8 mouse cellular contexts compared by ENCODE assay signal in genomic region chr2:164805332-164805718, GRCm38 (mm10). TPM values are rescaled to one million over a fixed set of nuclear protein-coding genes. Genes with fewer than 3 reads are reported as not detected.
A peak's percentile ranks its signal among the peaks of the same experiment; 100 is the strongest.
DNase-seq lines count a peak whose midpoint lies in the region; ATAC-seq and TF ChIP-seq lines count a peak whose summit lies in the region.

No protein-coding gene starts in this region.

- peak overlapping the region; percentile 68 for H3K9ac ChIP-seq in heart, adult 2 months (ENCODE audit: low read depth, low read length)
- H3K9ac ChIP-seq in ES-Bruce4 (ENCODE audit: low read depth, poor library complexity, severe bottlenecking): peak overlapping the region; percentile 60

- no peak for TF ChIP-seq POLR2A in heart, adult 2 months (IDR thresholded peaks at IDR 0.05; ENCODE audit: insufficient read depth, low read depth, low read length)
- TF ChIP-seq POLR2A in ES-Bruce4 (IDR thresholded peaks at IDR 0.05; ENCODE audit: insufficient read depth, low read length): no peak

- TF ChIP-seq EP300 in heart, adult 2 months (IDR thresholded peaks at IDR 0.05; ENCODE audit: insufficient read depth, low read depth, low read length): no peak
- TF ChIP-seq EP300 in ES-Bruce4 (IDR thresholded peaks at IDR 0.05; ENCODE audit: insufficient read depth, low read depth, low read length): no peak

- H3K27me3 ChIP-seq in heart, adult 2 months (ENCODE audit: control insufficient read depth, insufficient read depth, low read length): no peaks in the 10 kb centered on the region
- H3K27me3 ChIP-seq in ES-Bruce4 (ENCODE audit: control insufficient read depth, insufficient read depth, low read length, poor library complexity, severe bottlenecking): no peaks in the 10 kb centered on the region

- intact Hi-C loops in heart, adult 2 months (cut with DNase I): loop anchor here (2.0 kb wide), 1 partner anchor 17 kb away; the partner anchor contains the start of gene Zswim1

- H3K79me2 ChIP-seq in heart, adult 2 months (replicated peaks; ENCODE audit: control insufficient read depth, insufficient read depth, low read length): peaks cover 1% of the 10 kb centered on the region; the same call in 1 of the 2 replicates
- H3K79me2 ChIP-seq in macrophage (ENCODE audit: inconsistent target): peaks cover 68% of the 10 kb centered on the region

- peak overlapping the region; percentile 66 for H3K4me3 ChIP-seq in heart, adult 2 months
- H3K4me3 ChIP-seq in ES-Bruce4 (ENCODE audit: low read depth, low read length) (peak overlapping the region; percentile 79), macrophage (ENCODE audit: inconsistent target) (peak overlapping the region; percentile 91)

- H3K36me3 ChIP-seq in heart, adult 2 months (ENCODE audit: control insufficient read depth, insufficient read depth, low read length): no peaks in the 10 kb centered on the region
- H3K36me3 ChIP-seq in ES-Bruce4 (ENCODE audit: control insufficient read depth, insufficient read depth, low read length, poor library complexity, severe bottlenecking) (no peaks in the 10 kb centered on the region), macrophage (ENCODE audit: inconsistent target) (peaks cover 11% of the 10 kb centered on the region; the same call in 1 of the 2 replicates)

- no peak for TF ChIP-seq CTCF in heart, adult 2 months (IDR thresholded peaks at IDR 0.05)
- TF ChIP-seq CTCF in ES-Bruce4 (IDR thresholded peaks at IDR 0.05; ENCODE audit: low read depth, low read length): no peak

- ATAC-seq in granulocyte monocyte progenitor cell, adult 5-6 weeks (replicated peaks; ENCODE audit: poor library complexity, severe bottlenecking): peak; percentile 38

- WGBS in heart, adult 2 months: 3% methylated on average over 21 of the region's 21 CpGs
- WGBS in macrophage (ENCODE audit: missing documents): 2% methylated on average over 21 of the region's 21 CpGs

- H3K9me3 ChIP-seq in ES-Bruce4 (replicated peaks; ENCODE audit: control insufficient read depth, insufficient read depth, low read length, poor library complexity, severe bottlenecking): no peaks in the 10 kb centered on the region

- peaks cover 3% of the 10 kb centered on the region for H3K4me1 ChIP-seq in heart, adult 2 months (ENCODE audit: control insufficient read depth, insufficient read depth, low read length)
- H3K4me1 ChIP-seq in ES-Bruce4 (ENCODE audit: control insufficient read depth, insufficient read depth, low read length): peaks cover 5% of the 10 kb centered on the region

- H3K27ac ChIP-seq in heart, adult 2 months: peak overlapping the region; percentile 94
- peak overlapping the region; percentile 68 for H3K27ac ChIP-seq in ES-Bruce4 (ENCODE audit: insufficient read depth, low read length)
- peak overlapping the region; percentile 85 for H3K27ac ChIP-seq in macrophage

- DNase-seq in heart, adult 2 months: no peak
- DNase-seq in heart, adult 8-10 months (ENCODE audit: low spot score): no peak
- DNase-seq in retina, embryonic 14.5 days (ENCODE audit: low spot score): no peak
- no peak for DNase-seq in yolk sac, embryonic 10.5 days (ENCODE audit: low spot score)
- DNase-seq in gastrocnemius, postnatal 10 days: no peak

RNA-seq across cellular contexts. Expression of gene Zswim3, which starts 0.4 kb away (rescaled TPM):
- total RNA-seq in heart, adult 2 months (2021): 1 to 10 TPM; 1.7 to 2.1 TPM
- 2.1 and 2.8 TPM in 2 replicates for polyA plus RNA-seq in heart, adult 2 months (2012; rRNA removed)
- 1 to 10 TPM; 2.2 to 2.7 (median 2.5) TPM for total RNA-seq in heart, adult 8-10 months (2022)
- polyA plus RNA-seq in ES-Bruce4 (2011; ENCODE audit: insufficient read depth, insufficient read length, low read depth, missing spikeins): 10.7 and 12.1 TPM in 2 replicates
- total RNA-seq in granulocyte monocyte progenitor cell, adult 5-6 weeks (2014; fragmentation: Nextera tagmentation): 2.7 and 4.1 TPM in 2 replicates
- 1.8 and 2.0 TPM in 2 replicates for total RNA-seq in granulocyte monocyte progenitor cell, adult 5-6 weeks (2017)
- 1 to 10 TPM in 22 of 26 experiments, under 1 TPM in 4; 0.50 to 7.0 (median 3.2) TPM for total RNA-seq in macrophage (2018; cell fraction: chromatin; rRNA removed)
- total RNA-seq in macrophage (2018; cell fraction: cytosol; rRNA removed): 1 to 10 TPM in 22 of 26 experiments, under 1 TPM in 4; 0.65 to 4.2 (median 2.9) TPM
- 1 to 10 TPM in 25 of 26 experiments, under 1 TPM in 1; 0.78 to 7.5 (median 2.9) TPM for total RNA-seq in macrophage (2018; cell fraction: nucleus; rRNA removed)
- 3.3 to 3.6 TPM (median 3.4 TPM) in 3 replicates for polyA plus RNA-seq in macrophage (2018)
- total RNA-seq in gastrocnemius, postnatal 10 days (2021): 1 to 10 TPM; 1.2 to 1.4 TPM

RNA-seq across cellular contexts. Expression of gene Acot8, which starts 0.6 kb away (rescaled TPM):
- 10 to 100 TPM; 13.3 to 14.0 TPM for total RNA-seq in heart, adult 2 months (2021)
- polyA plus RNA-seq in heart, adult 2 months (2012; rRNA removed): 17.0 and 19.1 TPM in 2 replicates
- total RNA-seq in heart, adult 8-10 months (2022): 10 to 100 TPM; 12.3 to 13.3 (median 12.6) TPM
- 15.0 and 15.7 TPM in 2 replicates for polyA plus RNA-seq in ES-Bruce4 (2011; ENCODE audit: insufficient read depth, insufficient read length, low read depth, missing spikeins)
- 24.7 and 25.5 TPM in 2 replicates for total RNA-seq in granulocyte monocyte progenitor cell, adult 5-6 weeks (2014; fragmentation: Nextera tagmentation)
- 22.3 and 32.6 TPM in 2 replicates for total RNA-seq in granulocyte monocyte progenitor cell, adult 5-6 weeks (2017)
- total RNA-seq in macrophage (2018; cell fraction: chromatin; rRNA removed): 10 to 100 TPM; 13.2 to 88.3 (median 46.7) TPM
- total RNA-seq in macrophage (2018; cell fraction: cytosol; rRNA removed): 10 to 100 TPM; 10.1 to 25.7 (median 18.6) TPM
- 10 to 100 TPM in 25 of 26 experiments, 1 to 10 TPM in 1; 10.0 to 45.4 (median 28.2) TPM for total RNA-seq in macrophage (2018; cell fraction: nucleus; rRNA removed)
- polyA plus RNA-seq in macrophage (2018): 9.7 to 17.7 TPM (median 17.1 TPM) in 3 replicates
- 10 to 100 TPM in 1 of 2 experiments, 1 to 10 TPM in 1; 9.7 to 10.4 TPM for total RNA-seq in gastrocnemius, postnatal 10 days (2021)

RNA-seq across cellular contexts. Expression of gene Zswim1, which starts 17.2 kb away (rescaled TPM):
- total RNA-seq in heart, adult 2 months (2021): 1 to 10 TPM; 4.5 to 5.3 TPM
- 5.1 and 6.4 TPM in 2 replicates for polyA plus RNA-seq in heart, adult 2 months (2012; rRNA removed)
- 1 to 10 TPM; 4.6 to 6.1 (median 5.1) TPM for total RNA-seq in heart, adult 8-10 months (2022)
- polyA plus RNA-seq in ES-Bruce4 (2011; ENCODE audit: insufficient read depth, insufficient read length, low read depth, missing spikeins): 39.5 and 50.0 TPM in 2 replicates
- 5.8 and 7.0 TPM in 2 replicates for total RNA-seq in granulocyte monocyte progenitor cell, adult 5-6 weeks (2014; fragmentation: Nextera tagmentation)
- total RNA-seq in granulocyte monocyte progenitor cell, adult 5-6 weeks (2017): 2.8 and 3.5 TPM in 2 replicates
- 1 to 10 TPM in 12 of 26 experiments, under 1 TPM in 12, not detected in 2; 0.36 to 3.9 (median 1.0) TPM for total RNA-seq in macrophage (2018; cell fraction: chromatin; rRNA removed)
- 1 to 10 TPM; 1.9 to 7.7 (median 5.5) TPM for total RNA-seq in macrophage (2018; cell fraction: cytosol; rRNA removed)
- total RNA-seq in macrophage (2018; cell fraction: nucleus; rRNA removed): 1 to 10 TPM in 22 of 26 experiments, under 1 TPM in 4; 0.60 to 5.6 (median 1.8) TPM
- polyA plus RNA-seq in macrophage (2018): 4.8 to 5.4 TPM (median 5.2 TPM) in 3 replicates
- 1 to 10 TPM; 3.5 to 4.5 TPM for total RNA-seq in gastrocnemius, postnatal 10 days (2021)

RNA-seq across cellular contexts. Expression of gene Snx21, which starts 19.7 kb away (rescaled TPM):
- 10 to 100 TPM; 21.2 to 30.3 TPM for total RNA-seq in heart, adult 2 months (2021)
- polyA plus RNA-seq in heart, adult 2 months (2012; rRNA removed): 24.7 and 29.0 TPM in 2 replicates
- total RNA-seq in heart, adult 8-10 months (2022): 10 to 100 TPM; 23.1 to 24.9 (median 23.5) TPM
- polyA plus RNA-seq in ES-Bruce4 (2011; ENCODE audit: insufficient read depth, insufficient read length, low read depth, missing spikeins): 10.7 and 11.2 TPM in 2 replicates
- total RNA-seq in granulocyte monocyte progenitor cell, adult 5-6 weeks (2014; fragmentation: Nextera tagmentation): not detected in 2 replicates
- total RNA-seq in granulocyte monocyte progenitor cell, adult 5-6 weeks (2017): 0.17 and 0.77 TPM in 2 replicates
- 10 to 100 TPM in 14 of 26 experiments, 1 to 10 TPM in 12; 2.6 to 40.5 (median 11.0) TPM for total RNA-seq in macrophage (2018; cell fraction: chromatin; rRNA removed)
- 10 to 100 TPM in 2 of 26 experiments, 1 to 10 TPM in 24; 3.7 to 10.5 (median 6.8) TPM for total RNA-seq in macrophage (2018; cell fraction: cytosol; rRNA removed)
- total RNA-seq in macrophage (2018; cell fraction: nucleus; rRNA removed): 10 to 100 TPM in 8 of 26 experiments, 1 to 10 TPM in 18; 2.4 to 25.0 (median 5.7) TPM
- polyA plus RNA-seq in macrophage (2018): 7.1 to 8.5 TPM (median 7.3 TPM) in 3 replicates
- total RNA-seq in gastrocnemius, postnatal 10 days (2021): 10 to 100 TPM; 18.1 to 20.5 TPM

RNA-seq across cellular contexts. Expression of gene Spata25, which starts 23.0 kb away (rescaled TPM):
- under 1 TPM; 0.60 to 0.68 TPM for total RNA-seq in heart, adult 2 months (2021)
- 0.23 TPM in 1 of 2 replicates, not detected in the other for polyA plus RNA-seq in heart, adult 2 months (2012; rRNA removed)
- total RNA-seq in heart, adult 8-10 months (2022): 1 to 10 TPM in 1 of 4 experiments, under 1 TPM in 2, not detected in 1; 0.66 to 1.2 (median 0.80) TPM
- not detected in 2 replicates for polyA plus RNA-seq in ES-Bruce4 (2011; ENCODE audit: insufficient read depth, insufficient read length, low read depth, missing spikeins)
- total RNA-seq in granulocyte monocyte progenitor cell, adult 5-6 weeks (2014; fragmentation: Nextera tagmentation): not detected in 2 replicates
- not detected in 2 replicates for total RNA-seq in granulocyte monocyte progenitor cell, adult 5-6 weeks (2017)
- 100 to 1,000 TPM in 3 of 26 experiments, 10 to 100 TPM in 23; 11.3 to 125 (median 43.8) TPM for total RNA-seq in macrophage (2018; cell fraction: chromatin; rRNA removed)
- 1 to 10 TPM in 4 of 26 experiments, under 1 TPM in 17, not detected in 5; 0.17 to 2.9 (median 0.62) TPM for total RNA-seq in macrophage (2018; cell fraction: cytosol; rRNA removed)
- total RNA-seq in macrophage (2018; cell fraction: nucleus; rRNA removed): 10 to 100 TPM in 14 of 26 experiments, 1 to 10 TPM in 12; 2.0 to 75.9 (median 11.1) TPM
- 0.80 TPM in 1 of 3 replicates, not detected in the others for polyA plus RNA-seq in macrophage (2018)
- under 1 TPM; 0.68 TPM for total RNA-seq in gastrocnemius, postnatal 10 days (2021)
